Mouse (Mus musculus) liver, embryonic 14 days (tissue): ENCODE results near the gene Fam92a. TPM values are rescaled to one million over a fixed set of nuclear protein-coding genes. Genes with fewer than 3 reads are reported as not detected.

Experiments used
- polyA plus RNA-seq: library from polyadenylated mRNA; depleted of rRNA; stranded (reverse); fragments of >200 nt; gene quantifications from 2 replicates; pipeline ENCODE4 v1.2.3, GENCODE M21; 2012; rRNA removed

Gene Fam92a
- 8.5 and 8.8 TPM in 2 replicates for polyA plus RNA-seq

GRCm38 (mm10) chr4:12171318-12172091, at the start of gene Fam92a:
Gene Fam92a (minus strand): TSS chr4:12172015.

GRCm38 (mm10) chr4:12140141-12140567, 31.7 kb downstream of the Fam92a start, which contains the start of gene Rbm12b1:
Gene Rbm12b1 (plus strand): TSS chr4:12140264.

Other genes with a start within 250 kb of the Fam92a start
- gene Gm10604, start 190.8 kb downstream of the Fam92a start, polyA plus RNA-seq = not detected in 2 replicates
- gene Rbm12b2, start 82.6 kb downstream of the Fam92a start, polyA plus RNA-seq = 3.0 and 3.7 TPM in 2 replicates
- gene Rbm12b1, start 31.8 kb downstream of the Fam92a start, polyA plus RNA-seq = 2.4 and 2.9 TPM in 2 replicates